In genomic region chr9:37129046-37129445, GRCm38 (mm10) we compare ENCODE assay signal across 14 mouse cellular contexts. TPM values are rescaled to one million over a fixed set of nuclear protein-coding genes. Genes with fewer than 3 reads are reported as not detected.
"Had no signal": no experiment of that assay in that cellular context is flagged by ENCODE, and none has a peak within 500 bp of the region (broad histone marks: within the 10 kb centered on the region; RNA-seq: fewer than 3 reads in every experiment).

No protein-coding gene starts in this region.

- DNase-seq: gastrocnemius, postnatal 14 days; gastrocnemius, postnatal 36 days; heart, adult 18-20 months; heart, postnatal 10 days; kidney, adult 11 months; kidney, adult 2 months; kidney, adult 9 months; kidney, postnatal 14 days; kidney, postnatal 36 days; layer of hippocampus, adult 9-11 months; layer of hippocampus, postnatal 36 days; liver; liver, embryonic 13.5 days had no signal

RNA-seq across cellular contexts. Expression of gene Pknox2, which starts 18.2 kb away (rescaled TPM):
- total RNA-seq: hematopoietic stem cell, adult 5-6 weeks had no signal
